Mouse (Mus musculus) CD4-positive, CD25-positive, alpha-beta regulatory T cell, adult 9 weeks (primary cell): ENCODE data around the gene Ociad1. TPM values are rescaled to one million over a fixed set of nuclear protein-coding genes. Genes with fewer than 3 reads are reported as not detected.

Experiments used
- polyA plus RNA-seq: library from polyadenylated mRNA; unstranded; fragments of 100-300 nt; shearing (Covaris generic); gene quantifications from one replicate; pipeline ENCODE4 v1.2.1, GENCODE M21; 2017

Ociad1 gene
- 348 TPM for polyA plus RNA-seq

DNA sequence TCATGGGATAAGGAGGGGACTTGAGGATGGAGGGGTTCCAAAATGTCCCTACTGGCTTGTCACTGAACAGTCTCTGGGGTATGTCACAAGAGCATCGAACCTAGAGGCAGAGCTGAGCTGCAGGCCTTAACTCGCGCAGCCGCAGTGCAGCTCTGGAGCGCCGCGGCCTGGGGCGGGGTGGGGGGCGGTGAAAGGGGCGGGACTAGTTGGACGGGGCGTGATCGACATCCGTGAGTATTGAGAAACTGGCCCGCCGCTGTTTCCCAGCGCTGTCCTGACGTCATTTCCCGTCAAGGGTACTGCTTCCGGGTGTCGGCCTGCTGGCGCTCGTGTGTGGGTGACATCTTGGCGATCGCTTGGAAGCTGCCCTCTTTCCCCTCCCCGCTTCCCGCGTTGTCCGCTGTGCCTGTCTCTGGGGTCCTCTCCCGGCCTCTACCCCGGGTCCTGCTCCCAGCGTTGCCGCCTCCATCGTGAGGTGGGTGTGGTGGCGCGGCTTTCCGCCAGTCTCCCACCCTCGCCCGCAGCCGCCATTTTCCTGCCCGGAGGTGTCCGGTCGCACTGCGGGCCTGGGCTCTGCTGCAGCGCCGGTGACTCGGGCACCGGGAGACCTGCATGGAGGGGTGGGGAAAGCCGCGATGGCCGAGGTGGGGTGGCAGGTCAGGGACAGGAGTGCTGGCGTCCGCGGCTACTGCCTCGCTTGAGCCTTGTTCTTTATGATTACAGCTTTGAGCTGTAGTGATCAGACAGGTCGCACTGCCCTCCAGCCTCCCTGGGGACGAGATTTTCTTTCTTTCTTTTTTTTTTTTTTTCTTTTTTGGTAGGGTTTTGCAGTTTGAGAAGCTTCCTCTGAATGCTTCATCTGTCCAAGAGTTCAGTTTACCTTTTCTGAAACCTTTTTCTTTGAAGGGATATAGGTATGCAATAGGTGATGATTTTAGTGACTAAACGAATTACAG, at the start of gene Ociad1:
Gene Ociad1 (plus strand): TSS at position 283 of the 956 bp plus-strand sequence.

DNA sequence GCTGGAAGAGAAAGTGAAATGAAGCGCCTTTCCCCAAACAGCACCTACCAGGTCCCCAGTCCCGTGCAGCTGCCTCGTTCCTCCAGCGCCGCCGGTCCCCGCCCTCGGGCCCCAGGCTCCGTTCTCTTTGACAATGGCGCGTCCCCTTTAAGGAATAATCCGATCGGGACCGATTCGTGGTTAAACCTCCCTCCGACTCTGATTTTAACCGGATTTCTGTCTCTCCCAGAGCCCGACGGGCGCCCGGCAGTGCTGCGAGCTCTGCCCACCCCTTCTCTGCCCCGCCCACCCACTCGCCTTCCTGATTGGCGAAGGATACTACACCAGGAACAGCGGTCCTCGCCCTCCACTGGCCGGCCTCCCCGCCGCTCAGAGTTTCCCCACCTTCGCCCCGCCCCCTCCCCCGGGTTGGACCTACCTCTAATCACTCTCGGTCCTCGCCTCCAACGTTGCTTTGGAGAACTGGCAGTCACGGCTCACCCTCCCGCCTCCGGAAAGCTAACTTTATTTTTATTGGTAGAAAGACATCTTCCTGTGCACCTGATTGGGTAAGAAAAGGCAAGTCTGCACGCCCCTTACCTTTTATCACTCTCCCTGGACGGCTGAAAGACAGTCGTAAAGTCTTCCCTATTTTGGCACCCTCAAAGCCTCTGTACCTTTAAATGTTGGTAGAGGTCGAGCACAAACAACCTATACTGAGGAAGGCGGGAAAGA, 36.1 kb upstream of the Ociad1 start, which contains the start of gene Fryl:
Gene Fryl (minus strand): TSS at position 268 of the 714 bp plus-strand sequence.

DNA sequence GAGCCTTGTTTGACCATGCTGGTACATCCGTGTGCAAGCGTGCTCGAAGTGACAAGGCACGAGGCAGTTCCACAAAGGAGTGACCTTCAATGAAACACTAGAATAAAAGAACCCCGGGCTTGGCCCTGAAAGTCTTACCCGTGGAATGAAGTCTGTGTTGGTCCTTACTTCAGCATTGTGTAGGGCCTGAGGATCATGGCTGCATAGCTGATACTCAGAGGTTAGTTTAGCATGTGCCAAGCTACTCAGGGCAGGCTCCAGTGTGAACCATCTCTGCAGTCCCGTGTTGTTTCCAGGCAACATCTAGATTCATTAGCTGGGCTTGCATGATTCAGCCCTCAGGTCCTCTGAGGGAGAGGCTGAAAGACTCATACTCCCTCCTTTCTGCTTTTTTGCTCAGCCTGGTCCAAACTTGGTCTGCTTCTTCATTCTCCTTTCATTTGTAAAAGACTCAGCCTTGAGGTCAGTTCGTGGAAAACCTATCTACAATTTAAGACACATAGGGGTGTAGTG, 48.2 kb downstream of the Ociad1 start, which contains the start of gene Ociad2:
Gene Ociad2 (minus strand): TSS at position 306 of the 513 bp plus-strand sequence.

Other genes with a start within 250 kb of the Ociad1 start
- 128 TPM for gene Fryl, start 36.2 kb upstream of the Ociad1 start, polyA plus RNA-seq
- gene Ociad2, start 48.2 kb downstream of the Ociad1 start, polyA plus RNA-seq, result 0.71 TPM
- gene Cwh43, start 113.3 kb downstream of the Ociad1 start, polyA plus RNA-seq, result not detected
- gene Dcun1d4, start 188.2 kb downstream of the Ociad1 start, polyA plus RNA-seq, result 21.7 TPM